Comparison of ENCODE assay signal across 8 mouse cellular contexts in the genomic region with DNA sequence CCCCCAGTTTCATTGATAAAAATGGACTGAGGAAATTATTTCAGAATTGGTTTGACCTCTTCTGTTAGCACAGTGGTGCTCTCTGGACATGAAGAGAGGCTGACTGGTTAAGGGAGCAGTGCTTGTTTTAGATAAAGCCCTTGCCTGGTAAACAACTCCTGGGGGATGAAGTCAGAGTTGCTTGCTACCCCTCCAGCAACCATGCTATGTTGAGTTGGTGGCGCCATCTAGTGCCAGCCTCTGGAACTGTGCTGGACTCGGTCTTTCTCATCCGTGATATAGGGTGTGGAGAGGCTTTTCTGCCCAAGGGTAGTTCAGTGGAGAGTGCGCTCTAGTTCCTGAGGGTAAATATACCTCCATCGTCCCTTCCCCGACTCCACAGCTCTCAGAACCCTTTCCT. TPM values are rescaled to one million over a fixed set of nuclear protein-coding genes. Genes with fewer than 3 reads are reported as not detected.
DNase-seq lines count a peak whose midpoint lies in the region; ATAC-seq and TF ChIP-seq lines count a peak whose summit lies in the region.
"Had no signal": no experiment of that assay in that cellular context is flagged by ENCODE, and none has a peak within 500 bp of the region (broad histone marks: within the 10 kb centered on the region; RNA-seq: fewer than 3 reads in every experiment).

No protein-coding gene starts in this region.

- no peaks in the 10 kb centered on the region for H3K9me3 ChIP-seq in ES-E14 (ENCODE audit: control insufficient read depth, insufficient read depth, low read depth, low read length)
- no peaks in the 10 kb centered on the region for H3K9me3 ChIP-seq in heart, embryonic 12.5 days (replicated peaks)
- H3K9me3 ChIP-seq: limb, embryonic 12.5 days had no signal

- no peak overlapping the region for H3K4me3 ChIP-seq in ES-E14 (ENCODE audit: insufficient read depth in 1 of 2, low read depth in 1 of 2, low read length in 2 of 2, poor library complexity in 1 of 2, severe bottlenecking in 1 of 2)
- H3K4me3 ChIP-seq in heart, embryonic 12.5 days = no peak overlapping the region
- H3K4me3 ChIP-seq: limb, embryonic 12.5 days had no signal

- no peak overlapping the region for H3K27ac ChIP-seq in ES-E14 (ENCODE audit: insufficient read depth, low read depth, low read length, poor library complexity, severe bottlenecking)
- H3K27ac ChIP-seq in heart, embryonic 12.5 days (ENCODE audit: poor library complexity, severe bottlenecking) = no peak overlapping the region

- in situ Hi-C loops in ES-E14 (cut with MboI; ENCODE audit: low sequenced_read_pairs in 2 of 2, unreplicated experiment in 2 of 2) = no loop called here

- peak; percentile 85 for DNase-seq in ES-E14 (ENCODE audit: low read depth, low spot score)
- DNase-seq in adrenal gland, postnatal 10 days = peak; percentile 87
- DNase-seq in embryo, embryonic 9.5 days (ENCODE audit: extremely low spot score) = peak; percentile 80
- peak; percentile 68 to 71 for DNase-seq in layer of hippocampus, postnatal 14 days (ENCODE audit: low spot score in 2 of 2)
- DNase-seq in spleen, postnatal 10 days (ENCODE audit: low spot score in 2 of 2) = peak; percentile 88 to 92

- ATAC-seq in heart, embryonic 12.5 days (ENCODE audit: insufficient number of reproducible peaks, low FRiP score) = 0 out of 2 replicates have a peak, but pooled peaks have one; percentile 7
- peak; percentile 52 for ATAC-seq in megakaryocyte, adult 5-6 weeks (ENCODE audit: poor library complexity, severe bottlenecking)

- WGBS in heart, embryonic 12.5 days = 28% methylated on average over 6 of the region's 6 CpGs

- H3K4me1 ChIP-seq in ES-E14 (ENCODE audit: control insufficient read depth in 2 of 2, insufficient read depth in 2 of 2, low read length in 2 of 2, poor library complexity in 1 of 2) = peaks cover 0 to 11% of the 10 kb centered on the region in 2 experiments; a peak in 1 of 4 replicates
- H3K4me1 ChIP-seq in heart, embryonic 12.5 days (replicated peaks) = peaks cover 82% of the 10 kb centered on the region

- no peaks in the 10 kb centered on the region for H3K36me3 ChIP-seq in ES-E14 (ENCODE audit: control insufficient read depth, insufficient read depth, low read length, poor library complexity, severe bottlenecking)
- no peaks in the 10 kb centered on the region for H3K36me3 ChIP-seq in heart, embryonic 12.5 days

- H3K9ac ChIP-seq in ES-E14 (ENCODE audit: insufficient read depth, low read depth, low read length, poor library complexity, severe bottlenecking) = no peak overlapping the region
- H3K9ac ChIP-seq in heart, embryonic 12.5 days = no peak overlapping the region
- H3K9ac ChIP-seq: limb, embryonic 12.5 days had no signal

- H3K4me2 ChIP-seq in heart, embryonic 12.5 days = no peak overlapping the region
- H3K4me2 ChIP-seq: limb, embryonic 12.5 days had no signal

- no peaks in the 10 kb centered on the region for H3K27me3 ChIP-seq in heart, embryonic 12.5 days (replicated peaks)
- H3K27me3 ChIP-seq: limb, embryonic 12.5 days had no signal

TF ChIP-seq in ES-E14, 5 proteins besides CTCF, POLR2A, EP300 and RAD21:
- TF ChIP-seq ZC3H11A (IDR thresholded peaks at IDR 0.05; ENCODE audit: borderline replicate concordance, low read depth, low read length) (peak; percentile 84), HCFC1 (IDR thresholded peaks at IDR 0.05; ENCODE audit: borderline replicate concordance, insufficient read depth, low read length) (no peak), MAFK (IDR thresholded peaks at IDR 0.05; ENCODE audit: insufficient read depth, low read depth, low read length) (no peak), ZNF384 (IDR thresholded peaks at IDR 0.05; ENCODE audit: low read depth, low read length) (no peak), CHD2 (IDR thresholded peaks at IDR 0.05; ENCODE audit: low read depth, low read length) (no peak)

RNA-seq across cellular contexts. Expression of gene Bach2, which starts 9.6 kb away (rescaled TPM):
- total RNA-seq in ES-E14 (2012; rRNA removed) = 3.1 and 3.3 TPM in 2 replicates
- total RNA-seq in adrenal gland, postnatal 10 days (2021) = 10 to 100 TPM in 1 of 2 experiments, 1 to 10 TPM in 1; 9.4 to 16.0 TPM
- 7.0 and 8.6 TPM in 2 replicates for polyA plus RNA-seq in heart, embryonic 12.5 days (2016; fragmentation: Nextera tagmentation; extraction: Ambion mirVana)
- 10 to 100 TPM; 22.2 to 24.9 TPM for total RNA-seq in layer of hippocampus, postnatal 14 days (2021)
- total RNA-seq in megakaryocyte, adult 5-6 weeks (2015) = 3.3 and 3.6 TPM in 2 replicates
- 0.99 and 1.2 TPM in 2 replicates for total RNA-seq in megakaryocyte, adult 5-6 weeks (2017)
